Mouse (Mus musculus) left cerebral cortex, postnatal 4 days (tissue): Measurements from ENCODE around the gene Lzts2. TPM values are rescaled to one million over a fixed set of nuclear protein-coding genes. Genes with fewer than 3 reads are reported as not detected.

ENCODE experiments used
- DNase-seq: peaks from one replicate; pipeline ENCODE4 v3.0.0-alpha.2; 2022
- intact Hi-C: fragments of 180-260 bp; cut with DNase I; formaldehyde crosslinking; loops from one replicate; pipeline ENCODE4 v1.15.1; 2025
- total RNA-seq, 2 experiments: library from RNA; stranded (reverse); gene quantifications; 2 replicates each; pipeline ENCODE4 v1.2.3; 2021

Gene Lzts2
- total RNA-seq, 2 experiments from 2014 or later = 30.2 to 35.1 TPM

- no peak for DNase-seq
- intact Hi-C loops = no loop called here
These were observed 14.6 kb upstream of the Lzts2 start for GRCm38 (mm10) chr19:44999647-45000046.

- no peak for DNase-seq
- intact Hi-C loops = no loop called here
These were observed 11.9 kb upstream of the Lzts2 start for GRCm38 (mm10) chr19:45002301-45002700.

GRCm38 (mm10) chr19:45003740-45004516 is 10.3 kb upstream of the Lzts2 start:
- intact Hi-C loops = no loop called here
- DNase-seq = no peak

- intact Hi-C loops = no loop called here
- no peak for DNase-seq
These were observed 8.8 kb upstream of the Lzts2 start, which contains the start of gene Twnk for GRCm38 (mm10) chr19:45005444-45005843. TSS of gene Twnk (plus strand) at chr19:45005663.

- intact Hi-C loops = no loop called here
- DNase-seq = peak; percentile 96
These were observed 8.1 kb upstream of the Lzts2 start, which contains the start of gene Mrpl43 for GRCm38 (mm10) chr19:45005957-45006712. TSS of gene Mrpl43 (minus strand) at chr19:45006442.

- intact Hi-C loops = no loop called here
- DNase-seq = no peak
These were observed 7.2 kb upstream of the Lzts2 start for GRCm38 (mm10) chr19:45007021-45007420.

- intact Hi-C loops = no loop called here
- no peak for DNase-seq
These were observed 6.6 kb upstream of the Lzts2 start for GRCm38 (mm10) chr19:45007425-45008191.

- DNase-seq = no peak
- intact Hi-C loops = no loop called here
These were observed 3.6 kb upstream of the Lzts2 start for GRCm38 (mm10) chr19:45010646-45011045.

- intact Hi-C loops = no loop called here
- DNase-seq = no peak
These were observed 2.0 kb upstream of the Lzts2 start for GRCm38 (mm10) chr19:45012219-45012618.

GRCm38 (mm10) chr19:45012636-45013035 is 1.6 kb upstream of the Lzts2 start:
- DNase-seq = no peak
- intact Hi-C loops = no loop called here

- intact Hi-C loops = no loop called here
- no peak for DNase-seq
These were observed 511 bp upstream of the Lzts2 start for GRCm38 (mm10) chr19:45013581-45014225.

- intact Hi-C loops = no loop called here
These were observed 778 bp downstream of the Lzts2 start for GRCm38 (mm10) chr19:45014981-45015402.

GRCm38 (mm10) chr19:45015518-45016281 is 1.5 kb downstream of the Lzts2 start:
- intact Hi-C loops = no loop called here
- DNase-seq = peak; percentile 41

More at GRCm38 (mm10) chr19:45014981-45015402, 778 bp downstream of the Lzts2 start:
- DNase-seq = no peak

- DNase-seq = peak; percentile 93
- intact Hi-C loops = loop anchor here (1.0 kb wide), 1 partner anchor 15 kb away; no protein-coding TSS in a partner anchor
These were observed 2.4 kb downstream of the Lzts2 start for GRCm38 (mm10) chr19:45016341-45017215.

GRCm38 (mm10) chr19:45017216-45017771 is 3.1 kb downstream of the Lzts2 start:
- intact Hi-C loops = loop anchor here (1.0 kb wide), 1 partner anchor 14 kb away; no protein-coding TSS in a partner anchor
- DNase-seq = peak; percentile 92

- intact Hi-C loops = loop anchor here (1.0 to 2.0 kb wide), 2 partner anchors 13 to 29 kb away; partner anchors contain the start of gene Sema4g
- peak; percentile 92 for DNase-seq
These were observed 3.7 kb downstream of the Lzts2 start for GRCm38 (mm10) chr19:45017909-45018308.

GRCm38 (mm10) chr19:45018351-45018831 is 4.2 kb downstream of the Lzts2 start:
- intact Hi-C loops = loop anchor here (2.0 kb wide), 1 partner anchor 30 kb away; the partner anchor contains the start of gene Sema4g

GRCm38 (mm10) chr19:45020348-45020747 is 6.1 kb downstream of the Lzts2 start:
- DNase-seq = no peak
- intact Hi-C loops = no loop called here

More at GRCm38 (mm10) chr19:45018351-45018831, 4.2 kb downstream of the Lzts2 start:
- no peak for DNase-seq
